ENCODE assay signal across 8 mouse cellular contexts in genomic region chr5:24985434-24986176, GRCm38 (mm10).
DNase-seq lines count a peak whose midpoint lies in the region; ATAC-seq and TF ChIP-seq lines count a peak whose summit lies in the region.

No protein-coding gene starts in this region.

- H3K9me3 ChIP-seq in heart, embryonic 11.5 days (replicated peaks; ENCODE audit: control insufficient read depth, low read length), result no peaks in the 10 kb centered on the region
- no peaks in the 10 kb centered on the region for H3K9me3 ChIP-seq in hindbrain, embryonic 11.5 days (ENCODE audit: control insufficient read depth, low read length)
- no peaks in the 10 kb centered on the region for H3K9me3 ChIP-seq in limb, embryonic 14.5 days (ENCODE audit: control insufficient read depth, low read length)

- no peaks in the 10 kb centered on the region for H3K27me3 ChIP-seq in heart, embryonic 11.5 days (ENCODE audit: control insufficient read depth, insufficient read depth, low read length)
- no peaks in the 10 kb centered on the region for H3K27me3 ChIP-seq in hindbrain, embryonic 11.5 days (ENCODE audit: control insufficient read depth, insufficient read depth, low read length)
- no peaks in the 10 kb centered on the region for H3K27me3 ChIP-seq in limb, embryonic 14.5 days (ENCODE audit: control insufficient read depth, insufficient read depth, low read length)
- no peaks in the 10 kb centered on the region for H3K27me3 ChIP-seq in thymus, adult 2 months (ENCODE audit: control insufficient read depth, insufficient read depth, low read length)

- peak overlapping the region; percentile 65; the same call in 1 of the 2 replicates for H3K9ac ChIP-seq in heart, embryonic 11.5 days (ENCODE audit: low read depth, low read length)
- no peak overlapping the region for H3K9ac ChIP-seq in hindbrain, embryonic 11.5 days (ENCODE audit: low read depth, low read length)
- no peak overlapping the region for H3K9ac ChIP-seq in limb, embryonic 14.5 days (ENCODE audit: low read depth, low read length, severe bottlenecking)

- H3K4me3 ChIP-seq in heart, embryonic 11.5 days (ENCODE audit: low read depth, low read length), result peak overlapping the region; percentile 39
- peak overlapping the region; percentile 5 for H3K4me3 ChIP-seq in cortical plate, adult 2 months (ENCODE audit: insufficient read depth, low read length)
- H3K4me3 ChIP-seq in hindbrain, embryonic 11.5 days (ENCODE audit: low read depth, low read length), result no peak overlapping the region
- H3K4me3 ChIP-seq in limb, embryonic 14.5 days (replicated peaks; ENCODE audit: low read length), result no peak overlapping the region
- no peak overlapping the region for H3K4me3 ChIP-seq in thymus, adult 2 months (ENCODE audit: control insufficient read depth, insufficient read depth, low read length)

- no peak for TF ChIP-seq CTCF in cortical plate, adult 2 months (IDR thresholded peaks at IDR 0.05; ENCODE audit: extremely low read depth, insufficient read depth, low read length)
- no peak for TF ChIP-seq CTCF in thymus, adult 2 months (IDR thresholded peaks at IDR 0.05; ENCODE audit: borderline replicate concordance, control insufficient read depth, extremely low read depth, insufficient read depth, low read length, poor library complexity)

- no peak for ATAC-seq in heart, embryonic 11.5 days (replicated peaks; ENCODE audit: insufficient number of reproducible peaks, low FRiP score, low TSS enrichment)
- no peak for ATAC-seq in hindbrain, embryonic 11.5 days (ENCODE audit: low FRiP score)
- ATAC-seq in limb, embryonic 14.5 days (ENCODE audit: low FRiP score, low read depth), result 0 out of 2 replicates have a peak, but pooled peaks have one; percentile 29
- no peak for ATAC-seq in erythroblast, adult 5-6 weeks (replicated peaks; ENCODE audit: low FRiP score, poor library complexity, severe bottlenecking)

- peak overlapping the region; percentile 68 for H3K4me2 ChIP-seq in heart, embryonic 11.5 days
- H3K4me2 ChIP-seq in hindbrain, embryonic 11.5 days (replicated peaks; ENCODE audit: low read depth, low read length), result no peak overlapping the region
- no peak overlapping the region for H3K4me2 ChIP-seq in limb, embryonic 14.5 days (replicated peaks; ENCODE audit: low read depth, low read length, severe bottlenecking)

- no peaks in the 10 kb centered on the region for H3K36me3 ChIP-seq in heart, embryonic 11.5 days (ENCODE audit: control insufficient read depth, insufficient read depth, low read length)
- H3K36me3 ChIP-seq in hindbrain, embryonic 11.5 days (ENCODE audit: control insufficient read depth, insufficient read depth, low read length), result no peaks in the 10 kb centered on the region
- no peaks in the 10 kb centered on the region for H3K36me3 ChIP-seq in limb, embryonic 14.5 days (ENCODE audit: control insufficient read depth, insufficient read depth, low read length)
- no peaks in the 10 kb centered on the region for H3K36me3 ChIP-seq in thymus, adult 2 months (ENCODE audit: control insufficient read depth, insufficient read depth, low read length)

- peak overlapping the region; percentile 88 for H3K27ac ChIP-seq in heart, embryonic 11.5 days (ENCODE audit: low read depth, low read length)
- peak overlapping the region; percentile 93 for H3K27ac ChIP-seq in cortical plate, adult 2 months (ENCODE audit: insufficient read depth, low read length)
- 0 out of 2 replicates have a peak overlapping the region, but pooled peaks have one; percentile 42 for H3K27ac ChIP-seq in hindbrain, embryonic 11.5 days (ENCODE audit: low read depth, low read length)
- no peak overlapping the region for H3K27ac ChIP-seq in limb, embryonic 14.5 days (replicated peaks; ENCODE audit: low read depth, low read length)
- no peak overlapping the region for H3K27ac ChIP-seq in thymus, adult 2 months (ENCODE audit: control insufficient read depth, insufficient read depth, low read length)

- H3K4me1 ChIP-seq in heart, embryonic 11.5 days (ENCODE audit: control insufficient read depth, insufficient read depth, low read length), result peaks cover 69% of the 10 kb centered on the region
- peaks cover 14% of the 10 kb centered on the region for H3K4me1 ChIP-seq in cortical plate, adult 2 months (ENCODE audit: control insufficient read depth, insufficient read depth, low read length)
- H3K4me1 ChIP-seq in hindbrain, embryonic 11.5 days (replicated peaks; ENCODE audit: control insufficient read depth, insufficient read depth, low read length), result no peaks in the 10 kb centered on the region; the same call in 1 of the 2 replicates
- peaks cover 17% of the 10 kb centered on the region for H3K4me1 ChIP-seq in limb, embryonic 14.5 days (ENCODE audit: control insufficient read depth, insufficient read depth, low read length)
- peaks cover 22% of the 10 kb centered on the region for H3K4me1 ChIP-seq in thymus, adult 2 months (replicated peaks; ENCODE audit: control insufficient read depth, insufficient read depth, low read length)

- intact Hi-C loops in heart, postnatal 36 days (cut with DNase I), result no loop called here

- peak; percentile 81 for TF ChIP-seq POLR2A in cortical plate, adult 2 months (IDR thresholded peaks at IDR 0.05; ENCODE audit: extremely low read depth, insufficient read depth, low read length)
- no peak for TF ChIP-seq POLR2A in limb, embryonic 14.5 days (IDR thresholded peaks at IDR 0.05; ENCODE audit: borderline replicate concordance, extremely low read depth, insufficient read depth, insufficient read length)
- TF ChIP-seq POLR2A in thymus, adult 2 months (IDR thresholded peaks at IDR 0.05; ENCODE audit: control insufficient read depth, extremely low read depth, insufficient read depth, low read length, poor library complexity), result no peak

- no peak for DNase-seq in heart, postnatal 36 days
- no peak for DNase-seq in hindbrain, embryonic 11.5 days (ENCODE audit: low spot score)
- DNase-seq in limb, embryonic 14.5 days (ENCODE audit: low spot score), result peak; percentile 34
- DNase-seq in adrenal gland, postnatal 36 days, result no peak
- DNase-seq in thymus, adult 2 months, result no peak

- WGBS in heart, embryonic 11.5 days (ENCODE audit: insufficient replicate concordance), result 45% methylated on average over 11 of the region's 11 CpGs
- 74% methylated on average over 11 of the region's 11 CpGs for WGBS in hindbrain, embryonic 11.5 days
- WGBS in limb, embryonic 14.5 days, result 69% methylated on average over 11 of the region's 11 CpGs
- WGBS in thymus, adult 2 months, result 84% methylated on average over 11 of the region's 11 CpGs

Comparison
In these comparisons a context has a peak if more than half of its experiments do, and no peak if none do; other contexts are left out.
1. H3K27ac ChIP-seq: peak in heart, embryonic 11.5 days (single experiment), cortical plate, adult 2 months (single experiment) and hindbrain, embryonic 11.5 days (single experiment); none in limb, embryonic 14.5 days (single experiment) and thymus, adult 2 months (single experiment).
2. H3K4me3 ChIP-seq: peak in heart, embryonic 11.5 days (single experiment) and cortical plate, adult 2 months (single experiment); none in hindbrain, embryonic 11.5 days (single experiment), limb, embryonic 14.5 days (single experiment) and thymus, adult 2 months (single experiment).